Mouse (Mus musculus): ENCODE measurements around the gene Uox.

Uox gene

GRCm38 (mm10) chr3:146628227-146628982 lies 58.2 kb downstream of the Uox start:
- DNase-seq = no peak

GRCm38 (mm10) chr3:146632506-146632905 lies 62.3 kb downstream of the Uox start:
- DNase-seq = no peak

GRCm38 (mm10) chr3:146641818-146642427 lies 71.7 kb downstream of the Uox start:
- no peak for DNase-seq

- DNase-seq = no peak
These were observed 79.2 kb downstream of the Uox start for GRCm38 (mm10) chr3:146649311-146649894.

GRCm38 (mm10) chr3:146650716-146651115 lies 80.5 kb downstream of the Uox start:
- no peak for DNase-seq

GRCm38 (mm10) chr3:146651217-146651616 lies 81.0 kb downstream of the Uox start, which contains the start of gene 4930503B20Rik:
4930503B20Rik (minus strand) TSS chr3:146651317.
- no peak for DNase-seq

GRCm38 (mm10) chr3:146652431-146652830 lies 82.2 kb downstream of the Uox start:
- no peak for DNase-seq

- DNase-seq = no peak
These were observed 83.5 kb downstream of the Uox start for GRCm38 (mm10) chr3:146653692-146654091.

- no peak for DNase-seq
These were observed 84.9 kb downstream of the Uox start for GRCm38 (mm10) chr3:146655111-146655577.

- DNase-seq = no peak
These were observed 87.2 kb downstream of the Uox start for GRCm38 (mm10) chr3:146657433-146657832.

- DNase-seq = no peak
These were observed 87.9 kb downstream of the Uox start for GRCm38 (mm10) chr3:146658061-146658639.

- DNase-seq = peak; percentile 83 to 87
These were observed 89.1 kb downstream of the Uox start for GRCm38 (mm10) chr3:146659321-146659720.

GRCm38 (mm10) chr3:146661001-146661400 lies 90.8 kb downstream of the Uox start:
- DNase-seq = peak in 1 of 2 experiments; percentile 30

GRCm38 (mm10) chr3:146661907-146662306 lies 91.7 kb downstream of the Uox start:
- DNase-seq = no peak

GRCm38 (mm10) chr3:146671121-146671520 lies 100.9 kb downstream of the Uox start:
- DNase-seq = no peak

- DNase-seq = no peak
These were observed 104.9 kb downstream of the Uox start for GRCm38 (mm10) chr3:146675101-146675500.

- DNase-seq = no peak
These were observed 106.0 kb downstream of the Uox start for GRCm38 (mm10) chr3:146676193-146676592.

GRCm38 (mm10) chr3:146679646-146680045 lies 109.4 kb downstream of the Uox start:
- DNase-seq = no peak

- no peak for DNase-seq
These were observed 110.4 kb downstream of the Uox start for GRCm38 (mm10) chr3:146680625-146681024.

GRCm38 (mm10) chr3:146681696-146682095 lies 111.5 kb downstream of the Uox start:
- no peak for DNase-seq

Measured in cerebellum, postnatal 25 days (tissue).